Mouse (Mus musculus) left cerebral cortex, postnatal 36 days (tissue): Measurements from ENCODE around the gene Tnk2. TPM values are rescaled to one million over a fixed set of nuclear protein-coding genes. Genes with fewer than 3 reads are reported as not detected.

Source experiments
- DNase-seq, 2 experiments: peaks; one replicate each; pipeline ENCODE4 v3.0.0; 2021 to 2022; ENCODE audit warnings: low spot score in 2 of 2, mixed read lengths in 1 of 2
- intact Hi-C: fragments of 180-260 bp; cut with DNase I; formaldehyde crosslinking; loops from one replicate; pipeline ENCODE4 v1.15.1; 2025
- total RNA-seq, 2 experiments: library from RNA; stranded (reverse); gene quantifications; 2 replicates each; pipeline ENCODE4 v1.2.3; 2021

Tnk2 gene
- total RNA-seq, 2 experiments from 2014 or later = 197 to 205 TPM

- no peak for DNase-seq
- intact Hi-C loops = no loop called here
These were observed 27.7 kb downstream of the Tnk2 start for GRCm38 (mm10) chr16:32671206-32671887.

GRCm38 (mm10) chr16:32672250-32672649 lies 28.6 kb downstream of the Tnk2 start:
- no peak for DNase-seq
- intact Hi-C loops = no loop called here

- intact Hi-C loops = no loop called here
- no peak for DNase-seq
These were observed 29.3 kb downstream of the Tnk2 start for GRCm38 (mm10) chr16:32672861-32673560.

GRCm38 (mm10) chr16:32674121-32674740 lies 30.6 kb downstream of the Tnk2 start:
- DNase-seq = no peak
- intact Hi-C loops = no loop called here

GRCm38 (mm10) chr16:32677040-32677700 lies 33.5 kb downstream of the Tnk2 start:
- no peak for DNase-seq
- intact Hi-C loops = no loop called here

GRCm38 (mm10) chr16:32677903-32678302 lies 34.2 kb downstream of the Tnk2 start:
- no peak for DNase-seq
- intact Hi-C loops = no loop called here

GRCm38 (mm10) chr16:32678812-32679211 lies 35.1 kb downstream of the Tnk2 start:
- no peak for DNase-seq
- intact Hi-C loops = no loop called here

GRCm38 (mm10) chr16:32679976-32680375 lies 36.3 kb downstream of the Tnk2 start:
- intact Hi-C loops = no loop called here
- no peak for DNase-seq

- no peak for DNase-seq
- intact Hi-C loops = no loop called here
These were observed 37.1 kb downstream of the Tnk2 start for GRCm38 (mm10) chr16:32680806-32681205.

- peak in 1 of 2 experiments; percentile 56 for DNase-seq
- intact Hi-C loops = loop anchor here (2.0 kb wide), 1 partner anchor 23 kb away; no protein-coding TSS in a partner anchor
These were observed 38.5 kb downstream of the Tnk2 start for GRCm38 (mm10) chr16:32682194-32682593.

- intact Hi-C loops = loop anchor here (2.0 kb wide), 1 partner anchor 24 kb away; no protein-coding TSS in a partner anchor
- DNase-seq = no peak
These were observed 39.2 kb downstream of the Tnk2 start for GRCm38 (mm10) chr16:32682841-32683240.

GRCm38 (mm10) chr16:32683343-32683742 lies 39.7 kb downstream of the Tnk2 start:
- DNase-seq = no peak
- intact Hi-C loops = loop anchor here (2.0 kb wide), 1 partner anchor 25 kb away; no protein-coding TSS in a partner anchor

- intact Hi-C loops = no loop called here
- DNase-seq = no peak
These were observed 41.7 kb downstream of the Tnk2 start for GRCm38 (mm10) chr16:32685405-32685804.

GRCm38 (mm10) chr16:32685998-32686397 lies 42.3 kb downstream of the Tnk2 start:
- intact Hi-C loops = no loop called here
- DNase-seq = no peak

- no peak for DNase-seq
- intact Hi-C loops = no loop called here
These were observed 43.5 kb downstream of the Tnk2 start for GRCm38 (mm10) chr16:32687221-32687620.

GRCm38 (mm10) chr16:32688770-32689169 lies 45.1 kb downstream of the Tnk2 start:
- intact Hi-C loops = loop anchor here (1.0 to 2.0 kb wide), 2 partner anchors 50 to 180 kb away; no protein-coding TSS in a partner anchor
- DNase-seq = no peak

GRCm38 (mm10) chr16:32689501-32689900 lies 45.8 kb downstream of the Tnk2 start:
- peak in 1 of 2 experiments; percentile 53 for DNase-seq
- intact Hi-C loops = loop anchor here (1.0 to 2.0 kb wide), 2 partner anchors 51 to 181 kb away; no protein-coding TSS in a partner anchor

- intact Hi-C loops = no loop called here
- DNase-seq = no peak
These were observed 53.3 kb downstream of the Tnk2 start for GRCm38 (mm10) chr16:32696841-32697464.

- DNase-seq = no peak
- intact Hi-C loops = no loop called here
These were observed 54.2 kb downstream of the Tnk2 start for GRCm38 (mm10) chr16:32697665-32698446.
